In genomic region chr17:50053961-50054360, GRCm38 (mm10) we compare ENCODE assay signal across 16 mouse cellular contexts.
"Had no signal": no experiment of that assay in that cellular context is flagged by ENCODE, and none has a peak within 500 bp of the region (broad histone marks: within the 10 kb centered on the region; RNA-seq: fewer than 3 reads in every experiment).

No protein-coding gene starts in this region.

- H3K4me2 ChIP-seq: lung, embryonic 14.5 days; midbrain, embryonic 12.5 days; neural tube, embryonic 13.5 days; neural tube, embryonic 15.5 days had no signal

- H3K9ac ChIP-seq: lung, embryonic 14.5 days; midbrain, embryonic 12.5 days; neural tube, embryonic 13.5 days; neural tube, embryonic 15.5 days had no signal

- H3K36me3 ChIP-seq: midbrain, embryonic 10.5 days; midbrain, embryonic 12.5 days; neural tube, embryonic 13.5 days; neural tube, embryonic 15.5 days had no signal

- ATAC-seq: midbrain, embryonic 16.5 days had no signal

- DNase-seq: lung, adult 18-20 months; lung, embryonic 14.5 days; lung, postnatal 10 days; lung, postnatal 4 days; midbrain, embryonic 14.5 days; right cerebral cortex, postnatal 4 days; spleen, adult 18-20 months; thymus, adult 18-20 months; thymus, postnatal 14 days; thymus, postnatal 36 days had no signal

- H3K9me3 ChIP-seq: midbrain, embryonic 10.5 days; midbrain, embryonic 12.5 days; neural tube, embryonic 13.5 days; neural tube, embryonic 15.5 days had no signal

- H3K4me3 ChIP-seq: midbrain, embryonic 10.5 days; midbrain, embryonic 12.5 days; myocyte; neural tube, embryonic 13.5 days; neural tube, embryonic 15.5 days had no signal

- H3K27ac ChIP-seq: midbrain, embryonic 10.5 days; midbrain, embryonic 12.5 days had no signal

- H3K27me3 ChIP-seq: midbrain, embryonic 12.5 days; neural tube, embryonic 13.5 days; neural tube, embryonic 15.5 days had no signal
